Mouse (Mus musculus) granulocyte monocyte progenitor cell, adult 5-6 weeks (primary cell): ENCODE results near the gene Il12rb1. TPM values are rescaled to one million over a fixed set of nuclear protein-coding genes. Genes with fewer than 3 reads are reported as not detected.
A peak's percentile ranks its signal among the peaks of the same experiment; 100 is the strongest.

Experiments
- ATAC-seq: replicated peaks from 2 replicates; pipeline ENCODE4 v1.8.0; 2016; ENCODE audit warnings: mild to moderate bottlenecking, moderate TSS enrichment, inconsistent platforms; ENCODE audit not compliant: poor library complexity, severe bottlenecking
- total RNA-seq, 2 experiments: library from RNA; stranded (forward) in 1 of 2; stranded (reverse) in 1 of 2; fragments of 200-712, 200-1000 nt in 1 of 2; fragments of >200 nt in 1 of 2; fragmentation: Nextera tagmentation in 1 of 2; gene quantifications; 2 replicates each; pipeline ENCODE4 v1.2.3; 2014 to 2017

Gene Il12rb1
- 0.24 and 0.62 TPM in 2 replicates for total RNA-seq (2014; fragmentation: Nextera tagmentation)
- 0.52 and 1.4 TPM in 2 replicates for total RNA-seq (2017)

GRCm38 (mm10) chr8:70808239-70808638 lies at the start of gene Il12rb1:
Gene Il12rb1, plus strand, starts transcription at chr8:70808449.
- ATAC-seq: 0 out of 2 replicates have a peak, but pooled peaks have one; percentile 2

- ATAC-seq: no peak
Observed at GRCm38 (mm10) chr8:70758616-70759561, 49.4 kb upstream of the Il12rb1 start.

- no peak for ATAC-seq
Observed at GRCm38 (mm10) chr8:70760350-70760749, 47.9 kb upstream of the Il12rb1 start.

GRCm38 (mm10) chr8:70760775-70761406 lies 47.4 kb upstream of the Il12rb1 start, which contains the start of gene Mpv17l2:
Gene Mpv17l2, minus strand, starts transcription at chr8:70760946.
- ATAC-seq: peak; percentile 85

GRCm38 (mm10) chr8:70762118-70762517 lies 46.1 kb upstream of the Il12rb1 start:
- no peak for ATAC-seq

GRCm38 (mm10) chr8:70763354-70763753 lies 44.9 kb upstream of the Il12rb1 start:
- no peak for ATAC-seq

GRCm38 (mm10) chr8:70764026-70764425 lies 44.2 kb upstream of the Il12rb1 start:
- no peak for ATAC-seq

GRCm38 (mm10) chr8:70764676-70765075 lies 43.6 kb upstream of the Il12rb1 start:
- ATAC-seq: no peak

GRCm38 (mm10) chr8:70765329-70765728 lies 42.9 kb upstream of the Il12rb1 start:
- no peak for ATAC-seq

- ATAC-seq: peak; percentile 5; the same call in 1 of the 2 replicates
Observed at GRCm38 (mm10) chr8:70765838-70766570, 42.2 kb upstream of the Il12rb1 start.

GRCm38 (mm10) chr8:70766571-70767440 lies 41.4 kb upstream of the Il12rb1 start:
- ATAC-seq: peak; percentile 21; the same call in 1 of the 2 replicates

GRCm38 (mm10) chr8:70767503-70767902 lies 40.7 kb upstream of the Il12rb1 start:
- no peak for ATAC-seq

- ATAC-seq: peak; percentile 46
Observed at GRCm38 (mm10) chr8:70768231-70768776, 39.9 kb upstream of the Il12rb1 start.

GRCm38 (mm10) chr8:70768956-70769355 lies 39.3 kb upstream of the Il12rb1 start:
- no peak for ATAC-seq

GRCm38 (mm10) chr8:70769359-70769758 lies 38.9 kb upstream of the Il12rb1 start:
- ATAC-seq: peak; percentile 69

GRCm38 (mm10) chr8:70769858-70770257 lies 38.4 kb upstream of the Il12rb1 start:
- ATAC-seq: no peak

- no peak for ATAC-seq
Observed at GRCm38 (mm10) chr8:70770748-70771147, 37.5 kb upstream of the Il12rb1 start.

- no peak for ATAC-seq
Observed at GRCm38 (mm10) chr8:70771217-70771616, 37.0 kb upstream of the Il12rb1 start.

GRCm38 (mm10) chr8:70772075-70772474 lies 36.2 kb upstream of the Il12rb1 start:
- ATAC-seq: no peak
